Mouse (Mus musculus) CH12.LX (cell line): Measurements from ENCODE around the gene Socs1. TPM values are rescaled to one million over a fixed set of nuclear protein-coding genes. Genes with fewer than 3 reads are reported as not detected.
A peak's percentile ranks its signal among the peaks of the same experiment; 100 is the strongest.

Experiments used
- DNase-seq: peaks from one replicate; pipeline ENCODE4 v3.0.0-alpha.2; 2013; ENCODE audit errors: extremely low read depth
- H3K27ac ChIP-seq: 2 replicates; pipeline ENCODE4 v1.5.1; 2012; ENCODE audit warnings: low read depth, mild to moderate bottlenecking, control low read depth, moderate library complexity; ENCODE audit not compliant: insufficient read depth
- H3K27me3 ChIP-seq: replicated peaks from 2 replicates; pipeline ENCODE3; 2012; ENCODE audit warnings: inconsistent platforms
- H3K36me3 ChIP-seq, 2 experiments: replicated peaks in 1 of 2; 2 replicates each; pipeline versions ENCODE3 to v1.6.1; 2012; ENCODE audit warnings: inconsistent platforms in 1 of 2, low read length in 1 of 2, mild to moderate bottlenecking in 1 of 2, mixed read lengths in 1 of 2, moderate library complexity in 1 of 2; ENCODE audit not compliant: control insufficient read depth in 1 of 2, insufficient read depth in 1 of 2
- H3K4me1 ChIP-seq, 2 experiments: 2 replicates each; pipeline ENCODE4 v1.6.1; 2012; ENCODE audit warnings: inconsistent platforms in 1 of 2, moderate library complexity in 1 of 2; ENCODE audit not compliant: insufficient read depth in 2 of 2, control insufficient read depth in 1 of 2
- H3K4me2 ChIP-seq: 2 replicates; pipeline ENCODE4 v1.6.1; 2012; ENCODE audit warnings: low read depth, mild to moderate bottlenecking, control low read depth; ENCODE audit not compliant: poor library complexity, insufficient read depth, severe bottlenecking
- H3K4me3 ChIP-seq, 3 experiments: fragments of 150-350 bp in 1 of 3; sonication (generic) in 1 of 3; replicated peaks in 1 of 3; 2 replicates each; pipeline versions ENCODE3 to v1.5.1; 2011 to 2012; ENCODE audit warnings: low read depth in 2 of 3, low read length in 2 of 3, mild to moderate bottlenecking in 2 of 3, moderate library complexity in 2 of 3, control low read depth in 1 of 3, improper control_type of control experiment in 1 of 3, inconsistent platforms in 1 of 3, mixed read lengths in 1 of 3; ENCODE audit not compliant: poor library complexity in 1 of 3
- H3K79me2 ChIP-seq: replicated peaks from 2 replicates; pipeline ENCODE4 v1.6.1; 2012; ENCODE audit warnings: mild to moderate bottlenecking, moderate library complexity; ENCODE audit not compliant: control insufficient read depth, poor library complexity, insufficient read depth, severe bottlenecking; ENCODE audit errors: extremely low read depth
- H3K9ac ChIP-seq: 2 replicates; pipeline ENCODE4 v1.6.1; 2012; ENCODE audit warnings: low read depth, mild to moderate bottlenecking, control low read depth, moderate library complexity; ENCODE audit not compliant: insufficient read depth
- H3K9me3 ChIP-seq: replicated peaks from 2 replicates; pipeline ENCODE3; 2012; ENCODE audit warnings: low read length, inconsistent platforms, mixed read lengths
- BHLHE40 ChIP-seq: IDR thresholded peaks from 2 replicates; pipeline ENCODE4 v1.6.1; 2011; ENCODE audit warnings: mild to moderate bottlenecking, low read depth, low read length, improper control_type of control experiment
- CHD1 ChIP-seq: IDR thresholded peaks from 2 replicates; pipeline ENCODE4 v1.6.1; 2012; ENCODE audit warnings: low read depth, low read length, improper control_type of control experiment, inconsistent platforms
- CHD2 ChIP-seq: IDR thresholded peaks from 2 replicates; pipeline ENCODE4 v1.6.1; 2011; ENCODE audit warnings: low read length, improper control_type of control experiment
- CTCF ChIP-seq, 2 experiments: IDR thresholded peaks in 1 of 2; conservative IDR thresholded peaks in 1 of 2; 2 replicates each; pipeline ENCODE4 v1.5.1; 2011 to 2012; ENCODE audit warnings: low read depth in 2 of 2, low read length in 2 of 2, improper control_type of control experiment in 1 of 2, inconsistent platforms in 1 of 2, mild to moderate bottlenecking in 1 of 2, moderate library complexity in 1 of 2
- E2F4 ChIP-seq: IDR thresholded peaks from 2 replicates; pipeline ENCODE4 v1.6.1; 2011; ENCODE audit warnings: low read depth, low read length, improper control_type of control experiment; ENCODE audit not compliant: insufficient replicate concordance
- ELF1 ChIP-seq: IDR thresholded peaks from 2 replicates; pipeline ENCODE4 v1.6.1; 2014; ENCODE audit warnings: low read depth, mild to moderate bottlenecking, inconsistent platforms, low read length, improper control_type of control experiment
- EP300 ChIP-seq: IDR thresholded peaks from 2 replicates; pipeline ENCODE4 v1.6.1; 2011; ENCODE audit warnings: low read length, improper control_type of control experiment
- ETS1 ChIP-seq: conservative IDR thresholded peaks from 2 replicates; pipeline ENCODE4 v1.6.1; 2012; ENCODE audit warnings: low read depth, mild to moderate bottlenecking, inconsistent platforms, low read length, improper control_type of control experiment, moderate library complexity
- GABPA ChIP-seq: IDR thresholded peaks from 2 replicates; pipeline ENCODE4 v1.6.1; 2012; ENCODE audit warnings: low read depth, low read length, improper control_type of control experiment, inconsistent platforms; ENCODE audit not compliant: insufficient replicate concordance
- HCFC1 ChIP-seq: IDR thresholded peaks from 2 replicates; pipeline ENCODE4 v1.6.1; 2012; ENCODE audit warnings: low read depth, mild to moderate bottlenecking, inconsistent platforms, low read length, improper control_type of control experiment
- IRF4 ChIP-seq: IDR thresholded peaks from 2 replicates; pipeline ENCODE4 v1.6.1; 2014; ENCODE audit warnings: low read depth, mild to moderate bottlenecking, inconsistent platforms, low read length, improper control_type of control experiment
- JUN ChIP-seq: IDR thresholded peaks from 2 replicates; pipeline ENCODE4 v1.6.1; 2011; ENCODE audit warnings: low read depth, mild to moderate bottlenecking, low read length, improper control_type of control experiment, moderate library complexity; ENCODE audit not compliant: insufficient read depth
- JUND ChIP-seq: conservative IDR thresholded peaks from 2 replicates; pipeline ENCODE4 v1.6.1; 2011; ENCODE audit warnings: low read depth, low read length, improper control_type of control experiment
- KAT2A ChIP-seq: IDR thresholded peaks from 2 replicates; pipeline ENCODE4 v1.6.1; 2012; ENCODE audit warnings: low read length, improper control_type of control experiment, inconsistent platforms; ENCODE audit not compliant: insufficient replicate concordance
- MAFK ChIP-seq: IDR thresholded peaks from 2 replicates; pipeline ENCODE4 v1.6.1; 2011; ENCODE audit warnings: low read length, improper control_type of control experiment; ENCODE audit not compliant: insufficient replicate concordance
- MAX ChIP-seq: IDR thresholded peaks from 2 replicates; pipeline ENCODE4 v1.6.1; 2011; ENCODE audit warnings: low read length, improper control_type of control experiment
- MEF2A ChIP-seq: IDR thresholded peaks from 2 replicates; pipeline ENCODE4 v1.6.1; 2014; ENCODE audit warnings: low read depth, mild to moderate bottlenecking, inconsistent platforms, low read length, improper control_type of control experiment, borderline replicate concordance
- MXI1 ChIP-seq: IDR thresholded peaks from 2 replicates; pipeline ENCODE4 v1.6.1; 2011; ENCODE audit warnings: mild to moderate bottlenecking, low read depth, low read length, improper control_type of control experiment
- MYC ChIP-seq: IDR thresholded peaks from 2 replicates; pipeline ENCODE4 v1.6.1; 2011; ENCODE audit warnings: low read depth, mild to moderate bottlenecking, improper control_type of control experiment, low read length
- NELFE ChIP-seq: IDR thresholded peaks from 2 replicates; pipeline ENCODE4 v1.6.1; 2011; ENCODE audit warnings: low read depth, low read length, improper control_type of control experiment
- NRF1 ChIP-seq: IDR thresholded peaks from 2 replicates; pipeline ENCODE4 v1.6.1; 2014; ENCODE audit warnings: low read depth, mild to moderate bottlenecking, inconsistent platforms, low read length, improper control_type of control experiment, moderate library complexity
- PAX5 ChIP-seq: IDR thresholded peaks from 2 replicates; pipeline ENCODE4 v1.6.1; 2012; ENCODE audit warnings: low read length, inconsistent platforms, mixed read lengths
- POLR2A ChIP-seq: IDR thresholded peaks from 2 replicates; pipeline ENCODE4 v1.6.1; 2011; ENCODE audit warnings: low read depth, mild to moderate bottlenecking, improper control_type of control experiment, low read length
- POLR2AphosphoS2 ChIP-seq: IDR thresholded peaks from 2 replicates; pipeline ENCODE4 v1.6.1; 2011; ENCODE audit warnings: low read depth, low read length, improper control_type of control experiment
- RAD21 ChIP-seq: IDR thresholded peaks from 2 replicates; pipeline ENCODE4 v1.6.1; 2011; ENCODE audit warnings: low read depth, mild to moderate bottlenecking, low read length, improper control_type of control experiment, moderate library complexity
- RCOR1 ChIP-seq: conservative IDR thresholded peaks from 2 replicates; pipeline ENCODE4 v1.6.1; 2012; ENCODE audit warnings: low read depth, mild to moderate bottlenecking, inconsistent platforms, low read length, improper control_type of control experiment
- SIN3A ChIP-seq: IDR thresholded peaks from 2 replicates; pipeline ENCODE4 v1.6.1; 2012; ENCODE audit warnings: low read length, improper control_type of control experiment, inconsistent platforms
- SMC3 ChIP-seq: IDR thresholded peaks from 2 replicates; pipeline ENCODE4 v1.6.1; 2011; ENCODE audit warnings: low read depth, low read length, improper control_type of control experiment
- TBP ChIP-seq: conservative IDR thresholded peaks from 2 replicates; pipeline ENCODE4 v1.6.1; 2011; ENCODE audit warnings: low read depth, low read length, improper control_type of control experiment
- TCF12 ChIP-seq: IDR thresholded peaks from 2 replicates; pipeline ENCODE4 v1.6.1; 2014; ENCODE audit warnings: low read depth, mild to moderate bottlenecking, inconsistent platforms, low read length, improper control_type of control experiment
- UBTF ChIP-seq: IDR thresholded peaks from 2 replicates; pipeline ENCODE4 v1.6.1; 2012; ENCODE audit warnings: low read depth, mild to moderate bottlenecking, inconsistent platforms, low read length, improper control_type of control experiment, moderate library complexity
- USF1 ChIP-seq: IDR thresholded peaks from 2 replicates; pipeline ENCODE4 v1.6.1; 2014; ENCODE audit warnings: low read depth, mild to moderate bottlenecking, inconsistent platforms, low read length, improper control_type of control experiment
- USF2 ChIP-seq: conservative IDR thresholded peaks from 2 replicates; pipeline ENCODE4 v1.6.1; 2011; ENCODE audit warnings: low read depth, low read length, improper control_type of control experiment
- ZC3H11A ChIP-seq: IDR thresholded peaks from 2 replicates; pipeline ENCODE4 v1.6.1; 2012; ENCODE audit warnings: low read depth, mild to moderate bottlenecking, inconsistent platforms, low read length, improper control_type of control experiment
- ZKSCAN1 ChIP-seq: IDR thresholded peaks from 2 replicates; pipeline ENCODE4 v1.6.1; 2012; ENCODE audit warnings: low read depth, inconsistent platforms, low read length, improper control_type of control experiment, borderline replicate concordance
- ZMIZ1 ChIP-seq: IDR thresholded peaks from 2 replicates; pipeline ENCODE4 v1.6.1; 2012; ENCODE audit warnings: low read depth, mild to moderate bottlenecking, inconsistent platforms, low read length, improper control_type of control experiment
- ZNF384 ChIP-seq: IDR thresholded peaks from 2 replicates; pipeline ENCODE4 v1.6.1; 2012; ENCODE audit warnings: low read depth, low read length, improper control_type of control experiment, inconsistent platforms
- dilution Hi-C: fragments of 300-500 bp; cut with MboI; formaldehyde crosslinking; loops from 2 replicates; pipeline ENCODE4 v1.14.3; 2020; ENCODE audit warnings: low sequenced_read_pairs; ENCODE audit not compliant: extremely low pct_unique_long_range_greater_than_20kb, extremely low pct_ligation_motif_present
- in situ Hi-C: fragments of 300-500 bp; cut with MboI; formaldehyde crosslinking; loops from 3 replicates; pipeline ENCODE4 v1.14.3; 2019; ENCODE audit warnings: low sequenced_read_pairs, low pct_ligation_motif_present, low pct_unique_long_range_greater_than_20kb, mixed read lengths
- polyA plus RNA-seq: library from polyadenylated mRNA; unstranded; fragments of >175 nt; gene quantifications from 2 replicates; pipeline ENCODE4 v1.2.1, GENCODE M21; 2012; ENCODE audit warnings: low read depth; ENCODE audit not compliant: insufficient read length
- total RNA-seq, 2 experiments: library from RNA; depleted of rRNA; stranded (reverse); fragments of 300-350 nt in 1 of 2; fragments of >200 nt in 1 of 2; gene quantifications; 2 replicates each; pipeline ENCODE4 v1.2.3; 2012 to 2014

Socs1 gene
- total and polyA plus RNA-seq, 3 experiments: 18.8 to 29.1 (median 27.6) TPM

- in situ Hi-C loops: loop anchor here (5.0 kb wide), 1 partner anchor 35 kb away; no protein-coding TSS in a partner anchor
- Histone ChIP-seq H3K9me3 (no peaks in the 10 kb centered on the region), H3K27ac (peak overlapping the region; percentile 97), H3K4me1 (peaks cover 27 to 60% of the 10 kb centered on the region in 2 experiments), H3K79me2 (peaks cover 16% of the 10 kb centered on the region), H3K4me3 (peak overlapping the region; percentile 84 to 99 (median 96)), H3K9ac (peak overlapping the region; percentile 89), H3K36me3 (peaks cover 0 to 26% of the 10 kb centered on the region in 2 experiments), H3K4me2 (peak overlapping the region; percentile 52), H3K27me3 (no peaks in the 10 kb centered on the region)
- DNase-seq: peak; percentile 83
- dilution Hi-C loops: no loop called here
- no peak; the same call in none of the 2 replicates for TF ChIP-seq MEF2A
- TF ChIP-seq EP300: 0 out of 2 replicates have a peak, but pooled peaks have one; percentile 36
- TF ChIP-seq ZKSCAN1: no peak
- TF ChIP-seq KAT2A: 0 out of 2 replicates have a peak, but pooled peaks have one; percentile 61
- TF ChIP-seq ZMIZ1: peak; percentile 79
- no peak; the same call in 1 of the 2 replicates for TF ChIP-seq MXI1
- TF ChIP-seq SIN3A: peak; percentile 7; the same call in 1 of the 2 replicates
- TF ChIP-seq ZC3H11A: no peak
- no peak for TF ChIP-seq RAD21
- TF ChIP-seq CHD2: 0 out of 2 replicates have a peak, but pooled peaks have one; percentile 31
- peak; percentile 89 for TF ChIP-seq TCF12
- TF ChIP-seq UBTF: peak; percentile 69; the same call in 1 of the 2 replicates
- peak; percentile 81; the same call in 1 of the 2 replicates for TF ChIP-seq POLR2AphosphoS2
- TF ChIP-seq CTCF (conservative IDR thresholded peaks at IDR 0.05 in 1 of 2, IDR thresholded peaks at IDR 0.05 in 1 of 2; ENCODE audit: low read depth in 2 of 2, low read length in 2 of 2): no peak
- TF ChIP-seq NELFE: peak; percentile 33; the same call in 1 of the 2 replicates
- TF ChIP-seq GABPA: no peak
- no peak for TF ChIP-seq JUN
- no peak for TF ChIP-seq CHD1
- TF ChIP-seq JUND: no peak
- TF ChIP-seq USF1: no peak
- no peak for TF ChIP-seq ZNF384
- TF ChIP-seq ETS1: no peak
- no peak for TF ChIP-seq E2F4
- TF ChIP-seq MAX: no peak; the same call in 1 of the 2 replicates
- no peak; the same call in 1 of the 2 replicates for TF ChIP-seq RCOR1
- TF ChIP-seq PAX5: no peak
- TF ChIP-seq MAFK: no peak
- peak; percentile 44 for TF ChIP-seq IRF4
- TF ChIP-seq ELF1: peak; percentile 25; the same call in 1 of the 2 replicates
- TF ChIP-seq BHLHE40: no peak; the same call in 1 of the 2 replicates
- 0 out of 2 replicates have a peak, but pooled peaks have one; percentile 9 for TF ChIP-seq NRF1
- TF ChIP-seq TBP: peak; percentile 54; the same call in 1 of the 2 replicates
- peak; percentile 31; the same call in 1 of the 2 replicates for TF ChIP-seq SMC3
- no peak for TF ChIP-seq USF2
- no peak for TF ChIP-seq HCFC1
- no peak; the same call in 1 of the 2 replicates for TF ChIP-seq MYC
- no peak; the same call in 1 of the 2 replicates for TF ChIP-seq POLR2A
Observed at GRCm38 (mm10) chr16:10782377-10783151, 2.8 kb downstream of the Socs1 start.
